Comparison of ENCODE assay signal across 10 mouse cellular contexts in genomic region chr11:72998771-72999170, GRCm38 (mm10). TPM values are rescaled to one million over a fixed set of nuclear protein-coding genes. Genes with fewer than 3 reads are reported as not detected.
DNase-seq lines count a peak whose midpoint lies in the region.
"Had no signal": no experiment of that assay in that cellular context is flagged by ENCODE, and none has a peak within 500 bp of the region (broad histone marks: within the 10 kb centered on the region; RNA-seq: fewer than 3 reads in every experiment).

Gene P2rx1 (plus strand): TSS chr11:72999103.

- H3K4me3 ChIP-seq in heart, embryonic 10.5 days: no peak within 1 kb of the TSS
- H3K4me3 ChIP-seq: neural tube, embryonic 12.5 days had no signal

- H3K9me3 ChIP-seq in heart, embryonic 10.5 days: no peaks in the 10 kb centered on the region
- H3K9me3 ChIP-seq: neural tube, embryonic 12.5 days had no signal

- intact Hi-C loops in left cerebral cortex, postnatal 4 days (cut with DNase I): no loop called here

- WGBS in heart, embryonic 10.5 days: 29% methylated on average over 8 of the region's 8 CpGs

- peaks cover 19% of the 10 kb centered on the region for H3K4me1 ChIP-seq in heart, embryonic 10.5 days
- H3K4me1 ChIP-seq: neural tube, embryonic 12.5 days had no signal

- H3K27me3 ChIP-seq in heart, embryonic 10.5 days (ENCODE audit: insufficient read depth, poor library complexity, severe bottlenecking): peaks cover 4% of the 10 kb centered on the region; the same call in 1 of the 2 replicates
- H3K27me3 ChIP-seq: neural tube, embryonic 12.5 days had no signal

- peak within 1 kb of the TSS; percentile 43 for H3K27ac ChIP-seq in heart, embryonic 10.5 days
- H3K27ac ChIP-seq: neural tube, embryonic 12.5 days had no signal

- DNase-seq in heart, embryonic 10.5 days (ENCODE audit: low spot score): no peak
- DNase-seq in heart, adult 9 months (ENCODE audit: low spot score in 2 of 2): no peak
- peak; percentile 21 for DNase-seq in CD4-positive helper T cell, adult 2 months (ENCODE audit: low read depth, low spot score)
- no peak for DNase-seq in gonadal fat pad, adult 2 months (ENCODE audit: low read depth)
- DNase-seq in liver: peak; percentile 65
- no peak for DNase-seq in cerebellum, adult 18-20 months
- no peak for DNase-seq in left cerebral cortex, postnatal 4 days
- no peak for DNase-seq in Muller cell, postnatal 12 days (ENCODE audit: inconsistent ontology term)
- DNase-seq: cerebellum, postnatal 36 days had no signal

- no peaks in the 10 kb centered on the region for H3K36me3 ChIP-seq in heart, embryonic 10.5 days
- H3K36me3 ChIP-seq: neural tube, embryonic 12.5 days had no signal

RNA-seq across cellular contexts. Expression of gene P2rx1, which starts in this region (rescaled TPM):
- 2.6 and 4.8 TPM in 2 replicates for polyA plus RNA-seq in heart, embryonic 10.5 days (2016; fragmentation: Nextera tagmentation; extraction: Ambion mirVana)
- polyA plus RNA-seq in gonadal fat pad, adult 2 months (2012; rRNA removed): 18.8 and 30.3 TPM in 2 replicates
- total RNA-seq in left cerebral cortex, postnatal 4 days (2021): under 1 TPM; 0.28 to 0.50 TPM

Comparison
In these comparisons a context has a peak if more than half of its experiments do, and no peak if none do; other contexts are left out.
1. DNase-seq: peak in CD4-positive helper T cell, adult 2 months (single experiment) and liver (single experiment); none in heart, embryonic 10.5 days (single experiment), heart, adult 9 months (0 of 2), gonadal fat pad, adult 2 months (single experiment), cerebellum, adult 18-20 months (0 of 2), left cerebral cortex, postnatal 4 days (single experiment) and Muller cell, postnatal 12 days (single experiment).